Mouse (Mus musculus) bone marrow macrophage, adult 2 months (primary cell): Measurements from ENCODE around the gene Wbp1. TPM values are rescaled to one million over a fixed set of nuclear protein-coding genes. Genes with fewer than 3 reads are reported as not detected.
"Not testable (repeated sequence)": the region's sequence is repeated elsewhere in the genome, so short reads cannot be mapped to it uniquely, and the experiment has no call there.

Source experiments
- H3K27ac ChIP-seq: 2 replicates; pipeline ENCODE4 v1.5.1; 2012; ENCODE audit warnings: low read depth, low read length; ENCODE audit not compliant: insufficient read depth
- H3K4me1 ChIP-seq: 2 replicates; pipeline ENCODE4 v1.6.1; 2012; ENCODE audit warnings: low read length; ENCODE audit not compliant: control insufficient read depth, insufficient read depth
- H3K4me3 ChIP-seq: 2 replicates; pipeline ENCODE4 v1.5.1; 2012; ENCODE audit warnings: mild to moderate bottlenecking, low read length, moderate library complexity; ENCODE audit not compliant: insufficient read depth
- CTCF ChIP-seq: IDR thresholded peaks from 2 replicates; pipeline ENCODE4 v1.5.1; 2012; ENCODE audit warnings: low read depth, mild to moderate bottlenecking, low read length, moderate library complexity
- POLR2A ChIP-seq: IDR thresholded peaks from 2 replicates; pipeline ENCODE4 v1.6.1; 2012; ENCODE audit warnings: mild to moderate bottlenecking, low read depth, low read length, borderline replicate concordance
- polyA plus RNA-seq: library from polyadenylated mRNA; stranded (reverse); fragments of >200 nt; gene quantifications from 2 replicates; pipeline ENCODE4 v1.2.4, GENCODE M21; 2012; ENCODE audit not compliant: missing spikeins, insufficient read depth, insufficient read length

Wbp1 gene
- polyA plus RNA-seq: 20.3 and 27.1 TPM in 2 replicates

- TF ChIP-seq POLR2A: no peak
- TF ChIP-seq CTCF: no peak
- H3K4me3 ChIP-seq: peak within 1 kb of the TSS; percentile 67
- H3K27ac ChIP-seq: peak within 1 kb of the TSS; percentile 40
- peaks cover 20% of the 10 kb centered on the region for H3K4me1 ChIP-seq
These were observed at the start of gene Wbp1 for GRCm38 (mm10) chr6:83120930-83121862. TSS of gene Wbp1 (minus strand) at chr6:83121559.

GRCm38 (mm10) chr6:83171063-83171462 lies 49.7 kb upstream of the Wbp1 start:
- Histone ChIP-seq H3K4me3 (no peak overlapping the region), H3K27ac (no peak overlapping the region), H3K4me1 (peaks cover 17% of the 10 kb centered on the region)
- TF ChIP-seq POLR2A (no peak), CTCF (no peak)

GRCm38 (mm10) chr6:83169872-83170271 lies 48.5 kb upstream of the Wbp1 start:
- H3K4me1 ChIP-seq: peaks cover 17% of the 10 kb centered on the region
- no peak overlapping the region for H3K4me3 ChIP-seq
- no peak overlapping the region for H3K27ac ChIP-seq
- no peak for TF ChIP-seq POLR2A
- TF ChIP-seq CTCF: no peak

GRCm38 (mm10) chr6:83166243-83166630 lies 44.9 kb upstream of the Wbp1 start:
- Histone ChIP-seq H3K27ac (no peak overlapping the region), H3K4me1 (peaks cover 23% of the 10 kb centered on the region), H3K4me3 (peak overlapping the region; percentile 81)
- TF ChIP-seq CTCF: no peak
- TF ChIP-seq POLR2A: no peak

GRCm38 (mm10) chr6:83165607-83166242 lies 44.4 kb upstream of the Wbp1 start, which contains the start of gene Dctn1:
TSS of gene Dctn1 (plus strand) at chr6:83165920.
- H3K4me1 ChIP-seq: peaks cover 23% of the 10 kb centered on the region
- H3K27ac ChIP-seq: peak within 1 kb of the TSS; percentile 58
- peak within 1 kb of the TSS; percentile 81 for H3K4me3 ChIP-seq
- TF ChIP-seq CTCF: no peak
- TF ChIP-seq POLR2A: no peak

GRCm38 (mm10) chr6:83165026-83165606 lies 43.8 kb upstream of the Wbp1 start:
- peak overlapping the region; percentile 81 for H3K4me3 ChIP-seq
- H3K4me1 ChIP-seq: peaks cover 23% of the 10 kb centered on the region
- TF ChIP-seq POLR2A (no peak), CTCF (no peak)
- peak overlapping the region; percentile 36 for H3K27ac ChIP-seq

- no peak overlapping the region for H3K27ac ChIP-seq
- H3K4me3 ChIP-seq: peak overlapping the region; percentile 56
- peak; percentile 39 for TF ChIP-seq CTCF
- no peak for TF ChIP-seq POLR2A
- H3K4me1 ChIP-seq: peaks cover 14% of the 10 kb centered on the region
These were observed 41.3 kb upstream of the Wbp1 start for GRCm38 (mm10) chr6:83162701-83163100.

GRCm38 (mm10) chr6:83161921-83162641 lies 40.7 kb upstream of the Wbp1 start:
- no peak for TF ChIP-seq POLR2A
- no peak for TF ChIP-seq CTCF
- peaks cover 8% of the 10 kb centered on the region for H3K4me1 ChIP-seq
- peak overlapping the region; percentile 56 for H3K4me3 ChIP-seq
- H3K27ac ChIP-seq: no peak overlapping the region

- H3K27ac ChIP-seq: no peak overlapping the region
- TF ChIP-seq POLR2A: no peak
- no peak for TF ChIP-seq CTCF
- H3K4me1 ChIP-seq: peaks cover 6% of the 10 kb centered on the region
- peak overlapping the region; percentile 56 for H3K4me3 ChIP-seq
These were observed 40.1 kb upstream of the Wbp1 start for GRCm38 (mm10) chr6:83161442-83161841.

- not testable (repeated sequence) for H3K27ac ChIP-seq, H3K4me3 ChIP-seq, H3K4me1 ChIP-seq
These were observed 38.1 kb upstream of the Wbp1 start for GRCm38 (mm10) chr6:83159456-83159855.
